Mouse (Mus musculus): ENCODE results near the gene Epb41l1.

Epb41l1 gene

GRCm38 (mm10) chr2:156542410-156542809 is 121.7 kb downstream of the Epb41l1 start:
- no peak for DNase-seq

- no peak for DNase-seq
Observed at GRCm38 (mm10) chr2:156543804-156544203, 123.1 kb downstream of the Epb41l1 start.

- peak; percentile 44 for DNase-seq
Observed at GRCm38 (mm10) chr2:156547123-156547891, 126.6 kb downstream of the Epb41l1 start, which contains the start of gene Aar2. Gene Aar2 (plus strand): TSS chr2:156547584.

DNA sequence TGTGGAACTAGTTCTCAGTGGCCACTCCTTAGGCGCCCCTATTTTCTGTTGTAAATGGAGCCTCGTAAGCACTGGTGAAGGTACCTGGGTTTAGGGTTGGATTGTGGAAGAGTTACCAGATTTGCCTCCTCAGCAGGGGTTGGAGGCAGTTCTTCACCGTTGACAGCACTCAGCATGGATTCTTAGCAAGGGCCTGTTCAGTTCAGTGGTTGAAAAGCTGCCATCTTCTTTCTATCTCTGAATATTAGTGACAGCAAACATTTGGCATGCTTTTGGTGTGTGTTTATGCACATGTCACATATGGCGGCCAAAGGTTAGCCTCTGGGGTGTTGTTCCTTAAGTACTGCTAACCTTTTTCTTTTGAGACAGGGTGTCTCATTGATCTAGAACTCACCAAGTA is 131.7 kb downstream of the Epb41l1 start:
- no peak for DNase-seq

GRCm38 (mm10) chr2:156561808-156562207 is 141.1 kb downstream of the Epb41l1 start:
- DNase-seq, result no peak

GRCm38 (mm10) chr2:156563557-156563956 is 142.8 kb downstream of the Epb41l1 start:
- peak; percentile 84 for DNase-seq

- DNase-seq, result no peak
Observed at GRCm38 (mm10) chr2:156566512-156566911, 145.8 kb downstream of the Epb41l1 start.

GRCm38 (mm10) chr2:156568647-156569046 is 147.9 kb downstream of the Epb41l1 start:
- no peak for DNase-seq

- DNase-seq, result no peak
Observed at GRCm38 (mm10) chr2:156569261-156569660, 148.6 kb downstream of the Epb41l1 start.

- no peak for DNase-seq
Observed at GRCm38 (mm10) chr2:156571521-156571920, 150.8 kb downstream of the Epb41l1 start.

DNA sequence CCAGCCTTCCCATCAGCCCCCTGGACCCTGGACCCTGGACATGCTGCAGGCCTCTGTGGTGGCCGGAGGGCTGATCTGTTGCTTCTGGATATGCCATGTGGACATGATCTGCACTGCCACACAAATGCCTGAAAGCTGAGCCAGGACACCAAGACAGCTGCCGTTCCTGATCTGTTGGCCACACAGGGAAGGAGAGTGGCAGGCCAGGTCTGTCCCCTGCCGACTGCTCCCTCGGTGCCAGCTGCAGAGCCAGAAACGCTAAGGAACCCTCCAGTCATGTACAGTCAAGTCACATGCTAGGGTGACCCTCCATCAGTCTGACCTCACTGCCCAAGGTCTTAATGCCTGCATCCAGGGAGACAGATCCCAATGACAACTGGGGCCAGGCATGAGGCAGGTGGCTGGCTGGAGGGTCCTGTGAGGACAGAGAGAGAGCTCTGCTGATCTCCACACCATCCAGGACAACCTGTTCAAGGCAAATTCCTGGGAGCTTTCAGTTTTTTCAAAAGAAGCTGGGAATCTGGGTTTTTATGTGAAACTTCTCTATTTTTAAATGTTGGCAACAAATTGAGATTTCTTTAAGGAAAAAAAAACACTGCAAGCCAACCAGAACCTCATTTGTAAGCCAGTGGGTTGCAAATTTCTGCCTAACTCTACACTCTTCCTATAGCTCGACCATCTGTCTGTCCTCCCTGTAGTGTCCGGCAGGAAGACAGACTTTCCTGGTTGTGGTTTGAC is 156.3 kb downstream of the Epb41l1 start:
- no peak for DNase-seq

DNA sequence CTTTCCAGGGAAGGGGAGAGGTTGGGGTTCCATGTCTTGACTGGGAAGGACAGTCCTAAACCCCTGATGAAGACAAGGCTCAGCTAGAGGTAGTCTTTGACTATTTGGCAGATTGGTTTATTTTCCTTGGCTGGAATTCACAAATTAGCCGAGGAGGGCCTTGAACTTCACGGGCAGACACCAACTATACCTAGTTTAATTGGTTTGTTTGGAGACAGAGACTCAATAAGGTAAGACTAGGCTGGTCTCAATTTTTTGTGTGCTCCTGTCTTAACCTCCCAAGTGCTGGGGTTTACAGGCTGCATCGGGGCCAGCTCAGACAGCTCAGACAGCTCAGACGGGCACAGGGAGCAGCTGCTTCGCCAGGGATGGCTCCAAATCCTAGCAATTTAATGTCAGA is 159.8 kb downstream of the Epb41l1 start:
- no peak for DNase-seq

GRCm38 (mm10) chr2:156581244-156581643 is 160.5 kb downstream of the Epb41l1 start:
- peak; percentile 88 for DNase-seq

- no peak for DNase-seq
Observed at GRCm38 (mm10) chr2:156582887-156583286, 162.2 kb downstream of the Epb41l1 start.

- DNase-seq, result no peak
Observed at GRCm38 (mm10) chr2:156584154-156584796, 163.6 kb downstream of the Epb41l1 start.

DNA sequence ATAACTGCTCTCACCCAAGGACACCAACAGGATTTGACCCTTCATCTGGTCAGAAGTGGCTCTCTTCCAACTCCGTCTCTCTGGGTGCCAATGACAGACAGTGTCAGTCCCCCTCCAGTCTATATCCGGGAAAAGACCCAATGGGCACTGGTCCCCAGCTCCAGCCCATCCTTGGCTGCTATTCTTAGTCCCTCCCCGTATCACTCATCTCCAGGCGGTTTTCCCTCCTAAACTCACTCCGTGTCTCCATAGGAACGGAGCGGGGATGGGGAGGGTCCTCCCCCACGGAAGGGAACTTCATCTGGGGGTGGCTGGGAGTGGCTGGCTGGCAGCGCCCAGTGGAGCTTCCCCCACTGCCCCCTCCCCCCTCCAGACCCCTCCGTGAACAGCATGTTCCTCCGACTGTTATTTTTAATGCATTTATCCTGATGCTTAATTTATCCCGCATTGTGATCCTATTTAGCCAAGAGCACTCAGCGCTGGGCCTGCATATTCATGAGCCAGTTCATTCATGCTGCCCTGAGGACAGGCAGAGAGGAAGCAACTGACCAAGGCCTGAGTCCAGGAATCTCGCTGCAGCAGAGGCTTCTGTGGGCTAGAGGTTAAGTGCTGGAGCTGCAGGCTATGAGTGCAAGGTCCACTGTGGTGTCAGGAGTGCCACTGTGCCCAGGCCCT is 164.2 kb downstream of the Epb41l1 start:
- peak; percentile 53 for DNase-seq

GRCm38 (mm10) chr2:156589481-156589880 is 168.8 kb downstream of the Epb41l1 start:
- DNase-seq, result no peak

Measured in layer of hippocampus, adult 9-11 months (tissue).